Mouse (Mus musculus) lung, postnatal 0 days (tissue): Measurements from ENCODE around the gene Jazf1. TPM values are rescaled to one million over a fixed set of nuclear protein-coding genes. Genes with fewer than 3 reads are reported as not detected.

Experiments
- ATAC-seq: fragments of 200-750 bp; cut with Nextera tagmentation; 2 replicates; pipeline ENCODE4 v1.8.0; 2017; ENCODE audit warnings: moderate library complexity
- DNase-seq: peaks from one replicate; pipeline ENCODE4 v3.0.0-alpha.2; 2016; ENCODE audit warnings: low spot score
- H3K27ac ChIP-seq: fragments of 300-500 bp; sonication (generic); 2 replicates; pipeline ENCODE4 v1.5.1; 2014; ENCODE audit warnings: antibody characterized with exemption, mild to moderate bottlenecking, low read length, mixed read lengths
- H3K27me3 ChIP-seq: fragments of 300-500 bp; sonication (generic); replicated peaks from 2 replicates; pipeline ENCODE4 v1.6.1; 2014; ENCODE audit warnings: low read length, mixed read lengths; ENCODE audit not compliant: insufficient read depth
- H3K36me3 ChIP-seq: fragments of 300-500 bp; sonication (generic); 2 replicates; pipeline ENCODE4 v1.6.1; 2014; ENCODE audit warnings: low read length, mixed read lengths; ENCODE audit not compliant: insufficient read depth
- H3K4me1 ChIP-seq: fragments of 300-500 bp; sonication (generic); 2 replicates; pipeline ENCODE4 v1.6.1; 2014; ENCODE audit warnings: antibody characterized with exemption, low read depth, low read length, mixed read lengths; ENCODE audit not compliant: insufficient read depth
- H3K4me2 ChIP-seq: fragments of 300-500 bp; sonication (generic); replicated peaks from 2 replicates; pipeline ENCODE4 v1.6.1; 2014; ENCODE audit warnings: low read depth, mild to moderate bottlenecking, low read length, moderate library complexity, mixed read lengths
- H3K4me3 ChIP-seq: fragments of 300-500 bp; sonication (generic); 2 replicates; pipeline ENCODE4 v1.5.1; 2014; ENCODE audit warnings: low read depth, low read length
- H3K9ac ChIP-seq: fragments of 300-500 bp; sonication (generic); replicated peaks from 2 replicates; pipeline ENCODE4 v1.6.1; 2014; ENCODE audit warnings: low read depth, mild to moderate bottlenecking
- H3K9me3 ChIP-seq: fragments of 300-500 bp; sonication (generic); 2 replicates; pipeline ENCODE4 v1.6.1; 2016; ENCODE audit warnings: low read length, mixed read lengths
- CTCF ChIP-seq: IDR thresholded peaks from 2 replicates; pipeline ENCODE4 v1.5.1; 2016; ENCODE audit warnings: antibody characterized with exemption, mild to moderate bottlenecking
- EP300 ChIP-seq: IDR thresholded peaks from 2 replicates; pipeline ENCODE4 v1.6.1; 2016; ENCODE audit warnings: antibody characterized with exemption, mild to moderate bottlenecking, control low read depth
- WGBS: fragments of 180-500 bp; shearing (Covaris S2); extraction: QIAGEN DNeasy Blood & Tissue Kit; methylation state at CpG from one replicate; pipeline ENCODE4 v1.1.7; 2014; 5-methylcytosine and 5-hydroxymethylcytosine counted together
- polyA plus RNA-seq: library from polyadenylated mRNA; unstranded; fragments of >200 nt; fragmentation: Nextera tagmentation; extraction: Ambion mirVana; gene quantifications from 2 replicates; pipeline ENCODE4 v1.2.1, GENCODE M21; 2015

The Jazf1 gene
- polyA plus RNA-seq, 1 experiment from 2014 or later = 3.9 TPM

- no peak overlapping the region for H3K27ac ChIP-seq
- peaks cover 4% of the 10 kb centered on the region for H3K4me1 ChIP-seq
- TF ChIP-seq EP300 (no peak), CTCF (no peak)
- WGBS = 51% methylated on average over 6 of the region's 6 CpGs
- H3K27me3 ChIP-seq = no peaks in the 10 kb centered on the region
- H3K4me2 ChIP-seq = no peak overlapping the region
- ATAC-seq (no peak), DNase-seq (no peak)
- no peak overlapping the region for H3K4me3 ChIP-seq
- H3K9me3 ChIP-seq = no peaks in the 10 kb centered on the region
- no peaks in the 10 kb centered on the region for H3K36me3 ChIP-seq
- no peak overlapping the region for H3K9ac ChIP-seq
Observed at GRCm38 (mm10) chr6:52963430-52963732, 105.0 kb downstream of the Jazf1 start.

- Histone ChIP-seq H3K27me3 (no peaks in the 10 kb centered on the region), H3K27ac (no peak overlapping the region), H3K4me1 (peaks cover 4% of the 10 kb centered on the region), H3K36me3 (no peaks in the 10 kb centered on the region), H3K9me3 (no peaks in the 10 kb centered on the region), H3K9ac (no peak overlapping the region), H3K4me3 (no peak overlapping the region), H3K4me2 (no peak overlapping the region)
- ATAC-seq = peak; percentile 38
- no peak for DNase-seq
- no peak for TF ChIP-seq EP300
- no peak for TF ChIP-seq CTCF
- WGBS = 45% methylated on average over 4 of the region's 4 CpGs
Observed at GRCm38 (mm10) chr6:52962600-52963429, 105.6 kb downstream of the Jazf1 start.

GRCm38 (mm10) chr6:52961660-52962490, 106.6 kb downstream of the Jazf1 start:
- Histone ChIP-seq H3K9ac (no peak overlapping the region), H3K27ac (no peak overlapping the region), H3K36me3 (no peaks in the 10 kb centered on the region), H3K9me3 (no peaks in the 10 kb centered on the region), H3K4me1 (peaks cover 4% of the 10 kb centered on the region), H3K4me3 (no peak overlapping the region), H3K4me2 (no peak overlapping the region), H3K27me3 (no peaks in the 10 kb centered on the region)
- ATAC-seq (no peak), DNase-seq (peak; percentile 17)
- TF ChIP-seq CTCF (no peak), EP300 (no peak)
- 60% methylated on average over 6 of the region's 6 CpGs for WGBS

GRCm38 (mm10) chr6:52957730-52958129, 110.7 kb downstream of the Jazf1 start:
- H3K27me3 ChIP-seq = no peaks in the 10 kb centered on the region
- no peak overlapping the region for H3K4me2 ChIP-seq
- no peak for ATAC-seq
- no peak overlapping the region for H3K4me3 ChIP-seq
- no peaks in the 10 kb centered on the region for H3K36me3 ChIP-seq
- 6% methylated on average over 4 of the region's 4 CpGs for WGBS
- TF ChIP-seq CTCF (peak; percentile 97), EP300 (no peak)
- H3K9ac ChIP-seq = no peak overlapping the region
- H3K27ac ChIP-seq = no peak overlapping the region
- H3K9me3 ChIP-seq = no peaks in the 10 kb centered on the region
- peak; percentile 52 for DNase-seq
- H3K4me1 ChIP-seq = peaks cover under 1% of the 10 kb centered on the region; the same call in 1 of the 2 replicates

- Histone ChIP-seq H3K36me3 (no peaks in the 10 kb centered on the region), H3K9ac (no peak overlapping the region), H3K27ac (no peak overlapping the region), H3K4me1 (no peaks in the 10 kb centered on the region), H3K4me3 (no peak overlapping the region), H3K9me3 (no peaks in the 10 kb centered on the region), H3K27me3 (no peaks in the 10 kb centered on the region), H3K4me2 (no peak overlapping the region)
- no peak for ATAC-seq
- no peak for DNase-seq
- WGBS = 91% methylated on average over 2 of the region's 2 CpGs
- no peak for TF ChIP-seq CTCF
- no peak for TF ChIP-seq EP300
Observed at GRCm38 (mm10) chr6:52956131-52956530, 112.3 kb downstream of the Jazf1 start.

- peak; percentile 78 for DNase-seq
- WGBS = 32% methylated on average over 2 of the region's 2 CpGs
Observed at GRCm38 (mm10) chr6:52955304-52955703, 113.1 kb downstream of the Jazf1 start.

More at GRCm38 (mm10) chr6:52955304-52955703, 113.1 kb downstream of the Jazf1 start:
- no peaks in the 10 kb centered on the region for H3K9me3 ChIP-seq
- H3K27me3 ChIP-seq = no peaks in the 10 kb centered on the region
- H3K4me2 ChIP-seq = no peak overlapping the region
- TF ChIP-seq EP300 = no peak
- TF ChIP-seq CTCF = no peak
- H3K4me3 ChIP-seq = no peak overlapping the region
- peak overlapping the region; percentile 15; the same call in 1 of the 2 replicates for H3K27ac ChIP-seq
- no peaks in the 10 kb centered on the region for H3K4me1 ChIP-seq
- H3K9ac ChIP-seq = no peak overlapping the region
- peak; percentile 44 for ATAC-seq
- H3K36me3 ChIP-seq = no peaks in the 10 kb centered on the region
